Mouse (Mus musculus) C2C12 (cell line): ENCODE measurements around the gene Cdip1. TPM values are rescaled to one million over a fixed set of nuclear protein-coding genes. Genes with fewer than 3 reads are reported as not detected.

Experiments used
- H3K27me3 ChIP-seq: one replicate; pipeline ENCODE4 v1.6.1; 2011; ENCODE audit not compliant: control insufficient read depth, insufficient read depth, insufficient read length
- H3K36me3 ChIP-seq: one replicate; pipeline ENCODE4 v1.6.1; 2011; ENCODE audit not compliant: control insufficient read depth, insufficient read depth
- H3K4me3 ChIP-seq: one replicate; pipeline ENCODE4 v1.5.1; 2011; ENCODE audit warnings: mild to moderate bottlenecking, control low read depth; ENCODE audit not compliant: poor library complexity, insufficient read depth, severe bottlenecking
- H3K79me2 ChIP-seq: one replicate; pipeline ENCODE4 v1.6.1; 2011; ENCODE audit not compliant: control insufficient read depth, insufficient read depth
- H3K79me3 ChIP-seq: one replicate; pipeline ENCODE4 v1.6.1; 2011; ENCODE audit warnings: low read depth, control low read depth
- H3ac ChIP-seq: one replicate; pipeline ENCODE3; 2011; ENCODE audit warnings: low read depth; ENCODE audit not compliant: control insufficient read depth, insufficient read length
- CEBPB ChIP-seq: IDR thresholded peaks from one replicate; pipeline ENCODE4 v1.6.1; 2011; ENCODE audit warnings: low read depth, mild to moderate bottlenecking, control low read depth, moderate library complexity
- CTCF ChIP-seq: IDR thresholded peaks from one replicate; pipeline ENCODE4 v1.5.1; 2011; ENCODE audit not compliant: control insufficient read depth, insufficient read depth, insufficient read length
- FOSL1 ChIP-seq: IDR thresholded peaks from one replicate; pipeline ENCODE4 v1.8.0; 2011; ENCODE audit warnings: mild to moderate bottlenecking, low read length; ENCODE audit not compliant: poor library complexity, insufficient read depth, severe bottlenecking
- MAX ChIP-seq: IDR thresholded peaks from one replicate; pipeline ENCODE4 v1.6.1; 2011; ENCODE audit warnings: mild to moderate bottlenecking, control low read depth
- MYOD1 ChIP-seq: IDR thresholded peaks from one replicate; pipeline ENCODE4 v1.6.1; 2011; ENCODE audit warnings: low read depth; ENCODE audit not compliant: control insufficient read depth, insufficient read length
- MYOG ChIP-seq: IDR thresholded peaks from one replicate; pipeline ENCODE4 v1.6.1; 2011; ENCODE audit not compliant: control insufficient read depth, insufficient read length; ENCODE audit errors: extremely low read depth
- USF1 ChIP-seq: IDR thresholded peaks from one replicate; pipeline ENCODE4 v1.6.1; 2011; ENCODE audit warnings: low read depth, mild to moderate bottlenecking, control low read depth, moderate library complexity
- polyA plus RNA-seq: library from polyadenylated mRNA; unstranded; fragments of >200 nt; fragmentation: generic; extraction: Trizol; gene quantifications from one replicate; pipeline ENCODE4 v1.2.1, GENCODE M21; 2012; ENCODE audit warnings: missing spikeins

Gene Cdip1
- polyA plus RNA-seq, 1 experiment, result 22.0 TPM

GRCm38 (mm10) chr16:4705541-4705940 is 84.6 kb downstream of the Cdip1 start:
- TF ChIP-seq MYOG (no peak), CTCF (no peak), CEBPB (no peak), USF1 (no peak), MAX (no peak), MYOD1 (no peak), FOSL1 (no peak)
- Histone ChIP-seq H3ac (no peak overlapping the region), H3K4me3 (no peak overlapping the region), H3K79me2 (no peaks in the 10 kb centered on the region), H3K79me3 (no peaks in the 10 kb centered on the region), H3K27me3 (no peaks in the 10 kb centered on the region), H3K36me3 (peaks cover 83% of the 10 kb centered on the region)

- Histone ChIP-seq H3K27me3 (no peaks in the 10 kb centered on the region), H3K79me3 (no peaks in the 10 kb centered on the region), H3K36me3 (peaks cover 64% of the 10 kb centered on the region), H3K79me2 (no peaks in the 10 kb centered on the region), H3ac (no peak overlapping the region), H3K4me3 (no peak overlapping the region)
- no peak for TF ChIP-seq FOSL1
- no peak for TF ChIP-seq CEBPB
- no peak for TF ChIP-seq USF1
- TF ChIP-seq CTCF, result no peak
- TF ChIP-seq MYOG, result no peak
- TF ChIP-seq MYOD1, result no peak
- no peak for TF ChIP-seq MAX
These were observed 87.4 kb downstream of the Cdip1 start for GRCm38 (mm10) chr16:4702646-4703045.

- TF ChIP-seq USF1 (no peak), MYOG (no peak), MAX (no peak), CEBPB (no peak), CTCF (no peak), MYOD1 (no peak), FOSL1 (no peak)
- H3K79me3 ChIP-seq, result no peaks in the 10 kb centered on the region
- H3K36me3 ChIP-seq, result peaks cover 65% of the 10 kb centered on the region
- no peaks in the 10 kb centered on the region for H3K79me2 ChIP-seq
- no peak overlapping the region for H3ac ChIP-seq
- H3K4me3 ChIP-seq, result no peak overlapping the region
- no peaks in the 10 kb centered on the region for H3K27me3 ChIP-seq
These were observed 88.9 kb downstream of the Cdip1 start for GRCm38 (mm10) chr16:4701211-4701610.

Other genes starting within 250 kb of the Cdip1 start
- 11.4 TPM for gene Srl, start 248.5 kb downstream of the Cdip1 start, polyA plus RNA-seq
- 19.0 TPM for gene Tfap4, start 230.4 kb downstream of the Cdip1 start, polyA plus RNA-seq
- gene Glis2, start 195.6 kb downstream of the Cdip1 start, polyA plus RNA-seq, result 23.6 TPM
- gene Pam16, start 165.3 kb downstream of the Cdip1 start, polyA plus RNA-seq, result 94.8 TPM
- 49.6 TPM for gene Vasn, start 150.4 kb downstream of the Cdip1 start, polyA plus RNA-seq
- 33.0 TPM for gene Dnaja3, start 150.3 kb downstream of the Cdip1 start, polyA plus RNA-seq
- 6.0 TPM for gene Coro7, start 110.5 kb downstream of the Cdip1 start, polyA plus RNA-seq
- gene Nmral1, start 70.9 kb downstream of the Cdip1 start, polyA plus RNA-seq, result 45.1 TPM
- 42.6 TPM for gene Hmox2, start 63.9 kb downstream of the Cdip1 start, polyA plus RNA-seq
- 0.14 TPM for gene 4930562C15Rik, start 45.1 kb upstream of the Cdip1 start, polyA plus RNA-seq
- gene Ubald1, start 90.0 kb upstream of the Cdip1 start, polyA plus RNA-seq, result 63.2 TPM
- 50.3 TPM for gene Mgrn1, start 96.0 kb upstream of the Cdip1 start, polyA plus RNA-seq
- gene Nudt16l1, start 148.5 kb upstream of the Cdip1 start, polyA plus RNA-seq, result 59.6 TPM
- 20.9 TPM for gene Anks3, start 173.9 kb upstream of the Cdip1 start, polyA plus RNA-seq
- not detected for gene Sept12, start 207.6 kb upstream of the Cdip1 start, polyA plus RNA-seq
- gene Smim22, start 217.0 kb upstream of the Cdip1 start, polyA plus RNA-seq, result not detected
- 16.7 TPM for gene Rogdi, start 223.3 kb upstream of the Cdip1 start, polyA plus RNA-seq